Mouse (Mus musculus): Measurements from ENCODE around the gene Rab3ip.

Rab3ip gene

DNA sequence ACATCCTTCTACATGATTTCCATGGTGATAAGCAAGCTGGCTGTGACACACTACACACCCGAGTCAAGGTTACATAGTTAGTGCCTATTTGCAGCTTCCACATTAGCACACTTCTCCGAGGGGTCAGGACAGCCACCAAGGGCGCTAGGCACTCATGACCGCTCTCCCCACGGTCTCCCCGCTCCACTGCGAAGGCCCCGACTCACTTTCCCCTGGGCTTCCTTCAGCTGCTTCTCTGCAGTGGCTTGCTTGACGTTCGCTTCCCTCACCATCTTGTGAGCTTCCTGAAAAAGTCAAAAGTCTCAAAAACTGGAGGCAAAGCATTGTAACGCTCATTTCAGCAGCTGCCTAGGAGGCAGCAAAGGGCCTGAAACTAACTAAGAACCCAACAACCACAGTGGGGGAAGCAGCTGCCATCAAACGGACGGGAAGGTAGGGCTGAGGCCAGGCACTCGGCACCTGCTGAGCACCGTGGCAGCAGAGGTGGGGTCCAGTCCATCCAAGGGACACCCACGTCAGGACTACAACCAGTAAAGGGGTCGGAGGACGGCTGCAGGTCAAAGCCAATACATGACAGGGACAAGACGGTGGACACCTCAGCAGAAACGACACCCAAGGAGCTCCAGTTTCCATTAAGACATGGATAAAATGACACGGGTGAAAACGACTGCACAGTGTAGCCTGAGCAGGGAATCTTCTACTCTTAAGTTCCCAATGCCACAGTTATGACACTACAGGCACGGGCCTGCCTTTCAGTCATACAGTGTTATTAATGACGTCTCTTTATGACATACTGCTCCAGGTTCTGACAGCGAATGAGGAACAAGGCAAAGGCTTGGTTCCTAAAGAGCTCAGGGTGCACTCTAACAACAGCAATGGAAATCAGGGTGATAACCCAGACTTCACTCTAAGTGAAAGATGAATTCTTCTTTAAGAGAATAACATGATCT lies 30.9 kb downstream of the Rab3ip start:
- DNase-seq = no peak

DNA sequence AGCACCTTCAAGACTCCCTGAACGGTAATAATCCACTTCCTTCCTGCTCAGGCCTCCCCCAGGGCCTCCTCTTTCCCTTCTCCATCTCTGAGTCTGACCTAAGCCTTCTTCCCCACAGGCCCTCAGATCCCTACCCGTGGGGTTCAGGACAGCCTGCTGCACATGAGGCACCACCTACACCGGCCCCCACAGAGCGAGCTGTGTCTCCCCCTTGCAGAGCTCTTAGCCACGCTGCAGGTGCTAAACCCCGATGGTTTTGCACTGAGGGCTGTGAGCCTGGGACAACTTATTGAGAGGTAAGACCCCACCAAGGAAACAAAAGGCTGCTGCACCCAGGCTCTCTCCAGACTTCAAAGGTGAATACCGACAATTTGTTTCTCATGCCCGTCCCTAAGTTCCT lies 34.0 kb downstream of the Rab3ip start:
- DNase-seq = no peak

DNA sequence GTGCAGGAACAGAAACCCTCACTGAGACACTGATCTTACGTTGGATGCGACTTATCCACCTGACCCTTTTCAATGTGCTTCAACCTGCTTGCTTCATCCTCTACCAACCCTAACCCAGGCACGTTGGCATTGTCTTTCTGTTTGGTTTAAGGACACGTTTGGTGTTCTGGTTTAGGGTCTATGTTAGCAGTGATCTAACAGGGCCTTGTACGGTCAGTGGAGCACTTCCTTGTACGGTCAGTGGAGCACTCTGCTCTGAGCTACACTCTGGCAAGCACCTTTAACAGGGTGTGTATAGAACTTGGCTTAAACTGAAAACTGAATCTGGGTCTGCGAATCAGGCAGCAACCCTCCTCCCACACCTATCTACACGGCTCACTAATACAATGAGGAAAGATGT lies 35.3 kb downstream of the Rab3ip start:
- DNase-seq = no peak

DNA sequence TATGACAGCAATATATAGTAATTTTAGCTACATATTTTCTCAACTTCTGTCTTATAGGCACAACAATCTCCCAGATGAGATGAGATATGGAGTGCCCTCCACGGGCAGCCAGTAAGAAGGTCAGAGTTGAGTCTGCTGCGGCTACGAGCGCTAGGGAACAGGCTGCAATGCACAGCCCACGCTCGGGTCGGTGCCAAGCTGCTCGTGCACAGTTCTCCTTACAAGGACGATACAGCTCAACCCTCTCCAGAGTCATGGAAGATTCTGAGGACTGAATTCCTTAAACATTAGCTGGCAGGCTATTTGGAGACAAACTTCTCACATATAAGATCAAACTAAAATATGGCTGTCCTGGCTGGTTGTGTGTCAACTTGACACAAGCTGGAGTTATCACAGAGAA lies 36.0 kb downstream of the Rab3ip start:
- DNase-seq = no peak

DNA sequence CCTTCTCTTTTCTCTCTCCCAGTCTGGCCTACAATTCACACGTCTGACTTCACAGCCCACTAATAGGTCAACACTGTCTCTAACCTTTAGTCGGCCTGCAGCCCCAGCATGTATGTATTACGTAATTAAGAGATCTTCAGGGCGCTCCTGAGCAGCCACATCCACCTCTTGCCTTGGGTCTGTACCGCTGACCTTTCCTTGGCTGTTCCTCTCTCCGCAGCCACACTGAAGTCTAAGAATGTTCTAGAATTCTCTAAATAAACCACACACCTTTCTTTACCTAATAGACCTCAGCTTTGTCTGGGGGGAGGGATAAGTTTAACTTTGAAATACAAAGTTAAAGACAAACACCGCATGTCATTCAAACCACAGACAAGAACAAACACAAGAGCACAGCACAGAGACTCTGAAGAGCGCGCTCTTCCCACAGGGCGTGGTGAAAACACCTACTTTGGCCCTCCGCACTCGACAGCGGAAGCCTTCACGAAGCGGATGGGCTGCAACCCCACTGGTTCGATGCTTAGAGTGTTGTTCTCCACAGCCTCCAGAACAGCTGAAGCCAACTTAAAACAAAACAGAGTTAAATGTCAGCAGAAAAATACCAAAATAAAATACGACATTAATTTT lies 36.8 kb downstream of the Rab3ip start:
- no peak for DNase-seq

DNA sequence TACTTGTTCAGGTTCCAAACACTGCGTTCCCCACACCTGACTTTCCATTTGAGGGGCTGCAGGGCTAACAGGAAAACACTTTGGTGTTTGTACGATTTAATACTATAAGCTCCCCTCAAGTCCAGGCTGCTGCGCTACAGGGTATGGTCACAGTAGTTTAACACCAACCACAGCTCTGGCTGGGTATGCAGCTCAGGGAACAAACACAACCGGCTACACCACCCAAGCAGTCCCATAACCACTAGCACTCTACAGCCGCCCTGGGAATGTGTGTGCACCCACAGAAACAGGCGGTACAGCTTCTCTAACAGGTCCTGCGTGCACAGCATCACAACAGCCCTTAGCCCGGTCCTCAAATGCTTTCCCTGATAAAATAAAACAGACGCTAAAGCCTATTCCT lies 37.7 kb downstream of the Rab3ip start:
- no peak for DNase-seq

DNA sequence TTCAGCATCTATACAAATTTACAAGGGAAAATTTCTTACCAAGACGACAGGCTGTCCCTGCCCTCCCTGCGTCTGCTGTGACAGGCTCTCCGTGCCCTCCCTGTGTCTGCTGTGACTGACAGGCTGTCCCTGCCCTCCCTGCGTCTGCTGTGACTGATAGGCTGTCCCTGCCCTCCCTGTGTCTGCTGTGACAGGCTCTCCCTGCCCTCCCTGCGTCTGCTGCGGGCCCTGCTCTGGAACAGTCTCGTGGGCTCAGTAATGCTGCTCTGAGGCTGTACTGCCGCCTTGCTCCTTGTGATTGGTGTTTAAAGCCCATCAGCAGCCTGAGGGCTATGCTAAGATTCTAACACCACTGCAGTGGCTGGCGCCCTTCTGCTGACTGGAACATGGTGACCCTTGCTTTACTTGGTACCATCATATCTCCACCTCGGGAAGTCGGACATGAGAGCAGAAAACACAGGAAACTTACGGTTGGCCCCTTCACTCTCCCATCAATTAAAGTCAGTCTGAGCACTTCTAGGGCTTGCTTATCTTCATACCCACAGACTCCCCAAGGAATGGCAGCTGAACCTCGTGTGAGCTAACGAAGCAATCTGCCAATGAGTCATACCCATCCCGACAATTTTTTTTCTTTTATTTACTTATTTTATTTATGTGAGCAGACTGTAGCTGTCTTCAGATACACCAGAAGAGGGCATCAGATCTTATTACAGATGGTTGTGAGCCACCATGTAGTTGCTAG lies 41.5 kb downstream of the Rab3ip start:
- DNase-seq = no peak

DNA sequence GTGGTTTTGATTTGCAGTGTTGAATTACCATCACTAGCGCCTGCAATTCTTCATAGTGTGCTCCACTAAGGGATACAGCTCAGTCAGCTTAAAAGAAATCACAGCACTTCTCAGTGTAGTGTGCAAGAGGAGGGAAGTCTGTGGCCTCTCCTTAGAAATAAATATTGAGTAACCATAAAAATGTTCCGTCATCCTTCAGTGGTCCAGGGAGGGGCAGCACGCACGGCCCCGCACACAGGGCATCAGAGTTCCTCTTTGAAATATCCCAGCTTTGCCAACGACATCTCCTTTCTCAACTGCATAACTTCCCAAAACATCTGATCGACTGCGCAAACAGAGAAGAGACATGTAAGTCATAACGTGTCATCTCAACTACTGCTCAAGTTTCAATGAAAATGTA lies 43.8 kb downstream of the Rab3ip start:
- no peak for DNase-seq

DNA sequence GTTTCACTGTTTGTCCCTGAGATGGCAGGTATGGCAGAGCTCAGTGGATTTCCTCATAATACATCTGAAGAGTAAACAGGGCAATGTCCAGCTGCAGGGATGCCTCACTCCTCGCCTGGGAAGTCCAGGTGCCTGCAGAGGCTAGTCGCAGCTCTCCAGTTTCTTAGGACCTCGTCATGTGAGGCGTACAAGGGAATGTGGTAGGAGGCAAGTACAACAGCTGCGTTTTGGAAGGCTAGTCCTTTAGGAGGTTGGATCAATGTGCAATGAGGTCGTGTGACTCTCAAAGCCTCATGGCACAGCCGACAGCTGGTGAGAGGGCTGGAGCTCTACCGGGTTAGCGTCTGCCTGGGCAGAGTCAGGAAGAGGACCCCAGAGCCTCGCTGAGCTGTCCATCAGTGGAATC lies 46.1 kb downstream of the Rab3ip start:
- DNase-seq = peak; percentile 15

DNA sequence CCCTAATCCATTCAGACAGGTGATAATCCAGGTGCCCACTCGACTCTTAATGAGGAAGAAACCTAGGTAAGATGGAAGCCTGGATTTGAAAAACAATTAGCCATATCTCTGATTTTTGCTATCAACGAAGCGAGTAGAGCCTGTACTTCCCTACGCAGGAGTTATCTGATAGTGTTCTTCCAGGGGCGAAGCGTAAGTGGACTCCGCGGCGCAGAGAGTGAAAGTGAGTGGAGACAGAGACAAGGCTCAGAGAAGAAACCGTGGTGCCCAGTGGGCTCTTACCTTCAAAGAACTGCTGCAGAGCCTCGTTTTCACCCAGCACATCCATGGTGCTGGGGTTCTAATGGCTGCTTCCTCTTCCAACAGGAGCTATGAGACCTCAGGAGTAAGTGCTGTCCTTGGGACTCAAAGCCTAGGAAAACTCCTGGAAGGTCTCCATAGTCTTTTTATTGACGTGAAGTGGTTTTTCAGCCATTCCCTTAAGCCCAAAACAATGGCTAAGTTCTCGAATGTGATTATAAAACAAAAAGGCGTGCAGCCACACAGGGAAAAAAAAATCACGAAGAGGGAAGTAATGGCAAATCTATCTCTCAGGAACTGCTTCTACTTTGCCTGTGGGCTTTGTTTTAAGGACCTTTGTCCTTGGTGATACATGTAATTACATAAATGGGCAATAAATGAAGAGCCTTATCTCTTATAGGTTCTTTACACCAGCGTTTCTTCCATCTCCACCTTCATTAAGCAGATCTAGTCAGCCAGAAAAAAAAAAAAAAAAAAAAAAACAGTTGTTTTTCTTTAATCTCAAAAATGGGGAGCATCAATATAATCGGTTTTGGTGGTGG lies 54.0 kb downstream of the Rab3ip start, which contains the start of gene Myrfl:
Gene Myrfl (minus strand): TSS at position 584 of the 842 bp plus-strand sequence.
- DNase-seq = no peak

DNA sequence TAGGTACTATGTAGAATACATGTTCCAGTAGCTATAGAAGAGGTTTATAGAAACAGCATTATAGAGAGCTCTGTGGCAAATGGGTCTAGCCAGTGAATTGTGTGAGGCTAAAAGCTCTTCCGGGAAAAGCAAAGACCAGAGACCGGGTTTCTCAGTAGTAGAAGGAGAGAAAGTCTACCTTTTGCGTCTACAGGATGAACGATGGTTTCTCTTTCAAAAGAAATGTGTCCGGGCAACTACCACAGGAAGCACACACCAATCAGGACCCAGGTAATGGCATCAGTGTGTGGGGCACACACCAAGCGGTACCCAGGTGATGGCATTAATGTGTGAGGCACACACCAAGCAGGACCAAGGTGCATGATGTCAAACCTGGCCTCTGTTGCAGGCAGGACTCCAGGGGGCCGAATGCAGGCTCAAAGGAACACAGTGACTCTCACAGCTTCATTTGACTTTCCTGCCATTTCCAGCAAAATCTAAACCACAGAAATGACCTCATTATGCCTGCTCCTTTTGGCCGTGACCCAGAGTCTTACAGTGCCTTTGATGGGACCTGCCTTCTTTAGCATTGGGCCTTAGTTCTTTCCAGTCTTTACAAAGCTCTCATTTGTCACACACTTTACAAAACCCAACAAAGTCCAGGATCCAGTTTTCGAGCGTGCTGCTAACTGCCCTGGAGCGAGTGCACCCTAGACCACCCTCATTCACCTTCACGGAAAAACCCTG lies 55.3 kb downstream of the Rab3ip start:
- no peak for DNase-seq

DNA sequence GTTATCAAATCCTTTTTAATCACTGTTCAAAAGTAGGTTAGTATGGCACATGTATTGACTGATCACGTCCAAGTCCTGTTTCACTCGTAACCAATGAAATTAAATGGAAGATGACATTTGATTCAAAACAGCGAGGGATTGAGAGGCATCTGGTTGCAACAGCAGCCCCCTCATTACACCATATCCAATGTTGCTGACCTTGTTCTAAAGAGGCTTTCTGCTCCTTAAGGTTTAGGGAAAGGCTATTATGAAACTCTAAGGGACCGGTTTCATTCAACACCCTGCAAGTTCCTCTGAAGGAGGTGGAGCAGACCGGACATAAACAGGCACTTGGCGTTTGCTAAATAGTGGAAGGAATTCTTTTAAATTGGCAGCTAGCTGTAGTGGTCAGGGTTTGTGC lies 56.0 kb downstream of the Rab3ip start:
- DNase-seq = no peak

DNA sequence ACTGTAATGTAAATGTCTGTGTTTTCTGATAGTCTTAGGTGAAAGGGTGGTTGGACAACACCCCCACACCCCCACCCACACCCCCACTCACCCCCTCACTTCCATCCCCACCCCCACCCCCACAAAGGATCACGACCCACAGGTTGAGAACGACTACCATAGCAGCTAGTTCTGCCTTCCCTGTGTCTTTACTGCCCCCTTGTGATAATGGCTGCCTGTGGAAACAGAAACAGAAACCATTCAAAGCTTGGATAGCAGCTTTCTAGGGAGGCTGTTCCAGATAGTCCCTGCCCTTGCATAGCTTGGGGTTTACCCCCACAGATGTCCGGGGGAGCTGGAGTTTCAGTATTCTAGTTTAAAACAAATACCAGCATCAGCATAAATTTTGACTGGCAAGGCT lies 56.8 kb downstream of the Rab3ip start:
- peak; percentile 62 for DNase-seq

DNA sequence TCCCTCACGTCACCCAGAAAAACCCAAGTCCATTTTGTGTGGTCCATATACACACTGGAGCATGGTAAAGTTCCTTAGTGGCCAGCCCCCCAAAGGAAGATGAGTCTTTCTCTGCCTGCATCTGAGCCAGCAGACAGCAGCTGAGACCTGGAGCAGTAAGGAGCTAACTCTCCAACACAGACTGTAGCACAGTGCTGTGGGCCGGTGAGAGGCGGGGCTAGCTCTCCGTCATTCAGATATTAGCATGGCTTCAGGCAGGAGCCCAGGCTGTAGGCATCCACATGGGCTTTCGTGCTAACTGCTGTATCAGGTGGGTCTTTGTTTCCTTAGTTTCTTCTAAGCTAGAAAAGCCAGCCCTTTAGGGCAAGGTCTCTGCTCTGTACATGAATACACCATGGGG lies 60.0 kb downstream of the Rab3ip start:
- DNase-seq = peak; percentile 29

DNA sequence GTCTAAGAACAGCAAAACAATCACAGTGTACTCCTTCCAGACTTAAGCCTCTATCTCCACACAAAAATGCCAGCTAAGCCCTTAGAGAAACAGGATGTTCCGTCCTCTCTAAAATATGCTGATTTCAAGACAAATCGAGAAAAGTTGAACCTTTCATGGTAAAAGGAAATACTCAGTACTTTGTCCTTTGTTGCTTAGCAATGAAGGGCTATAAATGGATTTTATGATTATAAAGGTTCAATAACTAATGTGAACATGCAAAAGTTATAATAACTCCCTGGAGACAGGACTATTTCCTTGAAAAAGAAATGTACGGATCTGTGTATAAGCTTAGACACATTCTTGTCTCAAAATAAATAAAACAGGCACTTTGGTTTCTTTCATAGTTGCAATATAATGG lies 66.0 kb downstream of the Rab3ip start:
- no peak for DNase-seq

DNA sequence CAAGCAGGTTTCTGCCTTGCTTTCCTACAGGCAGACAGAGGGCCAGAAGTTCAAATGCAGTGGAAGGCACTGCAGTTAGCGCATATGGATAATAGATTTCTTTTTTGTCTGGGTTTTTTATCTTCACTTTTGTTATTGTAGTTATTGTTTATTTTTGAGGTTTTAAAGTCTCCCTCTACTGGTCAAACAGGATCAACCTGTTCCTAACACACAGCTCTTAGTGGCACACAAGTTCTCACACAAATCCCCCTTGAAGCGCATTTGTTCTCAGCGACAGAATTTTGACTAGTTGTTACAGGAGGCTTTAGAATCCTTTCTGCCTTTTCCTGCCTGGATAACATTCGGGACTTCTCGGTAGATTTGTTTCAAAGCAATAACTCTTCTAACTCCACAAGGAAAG lies 67.0 kb downstream of the Rab3ip start:
- DNase-seq = no peak

DNA sequence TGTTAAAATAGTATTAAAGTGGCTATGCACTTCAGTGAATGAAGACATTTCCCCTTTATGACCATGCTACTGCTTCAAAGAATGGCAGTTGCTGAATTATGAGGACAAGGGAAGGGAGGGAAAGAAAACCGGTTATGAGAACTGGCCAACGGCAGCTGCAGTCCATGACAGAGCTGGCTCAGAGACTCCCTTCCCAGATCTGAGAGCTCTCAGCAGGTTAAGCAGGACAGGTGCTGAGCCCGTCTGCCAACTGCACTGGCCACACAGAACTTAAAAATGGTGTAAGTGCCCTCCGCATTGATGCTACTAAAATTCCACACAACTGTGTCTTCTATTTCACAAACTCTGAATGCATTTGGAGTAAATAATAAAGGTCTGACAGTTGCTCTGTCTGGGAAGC lies 73.1 kb downstream of the Rab3ip start:
- DNase-seq = no peak

DNA sequence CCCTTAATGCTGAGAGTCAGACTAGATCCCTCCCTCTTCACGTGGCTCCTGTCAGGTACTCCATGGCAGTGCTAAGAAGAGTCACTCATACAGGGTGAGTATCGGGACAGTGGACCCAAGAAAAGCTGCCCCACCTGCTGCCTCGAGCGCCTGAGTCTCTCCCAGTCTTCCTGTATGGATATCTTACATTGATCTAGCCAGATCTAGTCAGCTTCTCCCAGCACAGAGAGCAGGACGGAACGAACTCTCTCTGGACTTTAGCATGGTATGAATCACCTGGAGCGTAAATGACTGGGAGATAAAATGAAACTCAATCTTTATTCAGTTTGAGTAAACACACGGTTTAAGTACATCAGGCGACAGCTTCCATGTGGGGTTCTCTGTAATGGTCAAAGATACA lies 76.1 kb downstream of the Rab3ip start:
- DNase-seq = no peak

DNA sequence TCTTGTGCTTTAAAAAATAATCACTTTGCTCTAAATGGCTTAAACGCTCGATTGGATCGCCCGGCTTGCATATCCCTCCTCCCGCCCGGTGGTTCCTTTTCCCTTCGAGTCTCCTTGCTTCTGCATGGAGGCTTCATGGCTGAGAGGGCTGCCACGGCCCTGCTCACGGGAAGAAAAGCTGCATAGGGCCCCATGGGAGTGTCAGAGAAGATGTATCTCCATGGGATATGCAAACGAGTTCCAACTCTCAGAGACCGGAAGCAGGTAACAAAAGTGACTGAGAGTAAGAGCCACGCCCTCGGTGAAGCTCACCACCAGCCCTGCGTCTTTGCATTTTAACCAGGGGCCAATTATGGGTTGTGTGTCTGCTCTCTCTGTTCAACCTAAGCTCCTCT lies 78.6 kb downstream of the Rab3ip start:
- no peak for DNase-seq

DNA sequence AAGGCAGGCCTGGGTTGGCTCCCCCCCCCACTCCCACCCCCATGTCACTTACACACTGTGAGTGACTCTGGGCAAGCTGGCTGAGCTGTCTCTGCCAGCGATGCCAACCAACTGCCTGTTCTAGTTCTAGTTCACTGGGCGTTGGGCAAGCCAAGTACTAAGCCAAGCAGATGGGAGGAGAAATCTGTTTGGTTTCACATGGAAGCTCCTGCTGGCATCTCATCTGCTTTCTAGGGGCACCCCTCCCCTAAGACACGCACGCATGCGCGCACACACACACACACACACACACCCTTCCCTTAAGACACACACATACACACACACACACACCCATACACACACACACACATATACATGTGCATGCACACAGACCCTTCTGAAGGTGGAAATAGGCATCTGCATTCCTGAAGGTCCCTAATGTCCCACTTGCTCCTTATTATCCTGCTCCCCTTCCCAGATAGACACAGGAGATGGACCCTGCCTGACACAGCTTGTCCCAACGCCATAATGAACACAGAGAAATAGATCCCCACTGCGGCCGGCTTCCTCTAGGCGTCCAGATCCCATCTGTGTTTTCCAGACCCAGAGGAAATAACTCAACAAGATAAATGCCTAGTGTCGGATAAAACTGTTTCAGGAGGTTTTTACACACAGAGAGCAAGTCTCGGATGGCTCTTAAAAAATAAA lies 79.1 kb downstream of the Rab3ip start:
- DNase-seq = no peak

DNA sequence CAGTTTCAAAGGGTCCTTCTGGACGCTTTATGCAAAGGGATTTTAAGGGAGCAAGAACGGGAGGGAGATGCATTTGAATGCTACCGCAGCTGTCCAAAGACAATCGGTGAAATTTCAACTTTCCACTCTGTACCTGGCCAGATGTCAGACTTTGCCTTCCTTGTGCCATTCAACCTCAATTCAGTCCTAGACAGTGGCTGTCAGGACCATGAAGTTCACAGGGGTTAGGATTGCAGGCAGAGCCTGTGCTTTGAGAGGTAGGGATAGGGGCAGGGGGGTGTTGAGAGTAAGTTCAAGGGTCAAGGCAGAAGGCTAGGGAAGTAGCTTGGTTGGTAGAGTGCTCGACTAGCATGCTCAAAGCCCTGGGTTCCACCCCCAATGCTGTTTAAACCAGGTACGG lies 79.8 kb downstream of the Rab3ip start:
- DNase-seq = no peak
